Mouse (Mus musculus) kidney, postnatal 0 days (tissue): ENCODE results near the gene Camk1d. TPM values are rescaled to one million over a fixed set of nuclear protein-coding genes. Genes with fewer than 3 reads are reported as not detected.

Source experiments
- ATAC-seq: fragments of 200-750 bp; cut with Nextera tagmentation; replicated peaks from 2 replicates; pipeline ENCODE4 v1.8.0; 2017; ENCODE audit warnings: low read depth, moderate number of reproducible peaks, moderate TSS enrichment, moderate library complexity; ENCODE audit not compliant: low FRiP score
- DNase-seq: peaks from one replicate; pipeline ENCODE4 v3.0.0-alpha.2; 2016; ENCODE audit warnings: low spot score
- H3K27ac ChIP-seq: fragments of 300-500 bp; sonication (generic); 2 replicates; pipeline ENCODE4 v1.5.1; 2014; ENCODE audit warnings: mild to moderate bottlenecking
- H3K27me3 ChIP-seq: fragments of 300-500 bp; sonication (generic); 2 replicates; pipeline ENCODE4 v1.6.1; 2014; ENCODE audit warnings: low read length, mixed read lengths; ENCODE audit not compliant: insufficient read depth
- H3K36me3 ChIP-seq: fragments of 300-500 bp; sonication (generic); 2 replicates; pipeline ENCODE4 v1.6.1; 2014; ENCODE audit warnings: low read length, mixed read lengths; ENCODE audit not compliant: insufficient read depth
- H3K4me1 ChIP-seq: fragments of 300-500 bp; sonication (generic); replicated peaks from 2 replicates; pipeline ENCODE4 v1.6.1; 2014; ENCODE audit warnings: antibody characterized with exemption, low read length, mixed read lengths; ENCODE audit not compliant: insufficient read depth
- H3K4me2 ChIP-seq: fragments of 300-500 bp; sonication (generic); 2 replicates; pipeline ENCODE4 v1.6.1; 2014; ENCODE audit warnings: mild to moderate bottlenecking, low read length, moderate library complexity, mixed read lengths
- H3K4me3 ChIP-seq: fragments of 300-500 bp; sonication (generic); replicated peaks from 2 replicates; pipeline ENCODE4 v1.5.1; 2014; ENCODE audit warnings: low read depth, low read length
- H3K9ac ChIP-seq: fragments of 300-500 bp; sonication (generic); 2 replicates; pipeline ENCODE4 v1.6.1; 2014; ENCODE audit warnings: low read depth, low read length
- H3K9me3 ChIP-seq: fragments of 300-500 bp; sonication (generic); replicated peaks from 2 replicates; pipeline ENCODE4 v1.6.1; 2016; ENCODE audit warnings: low read length, inconsistent platforms, mixed read lengths
- CTCF ChIP-seq: IDR thresholded peaks from 2 replicates; pipeline ENCODE4 v1.5.1; 2016; ENCODE audit warnings: antibody characterized with exemption, low read depth, mild to moderate bottlenecking, moderate library complexity
- WGBS: fragments of 180-500 bp; shearing (Covaris S2); extraction: QIAGEN DNeasy Blood & Tissue Kit; methylation state at CpG from one replicate; pipeline ENCODE4 v1.1.7; 2014; 5-methylcytosine and 5-hydroxymethylcytosine counted together
- polyA plus RNA-seq: library from polyadenylated mRNA; unstranded; fragments of >200 nt; fragmentation: Nextera tagmentation; extraction: Ambion mirVana; gene quantifications from 2 replicates; pipeline ENCODE4 v1.2.1, GENCODE M21; 2015

Gene Camk1d
- polyA plus RNA-seq, 1 experiment from 2014 or later = 1.5 TPM

DNA sequence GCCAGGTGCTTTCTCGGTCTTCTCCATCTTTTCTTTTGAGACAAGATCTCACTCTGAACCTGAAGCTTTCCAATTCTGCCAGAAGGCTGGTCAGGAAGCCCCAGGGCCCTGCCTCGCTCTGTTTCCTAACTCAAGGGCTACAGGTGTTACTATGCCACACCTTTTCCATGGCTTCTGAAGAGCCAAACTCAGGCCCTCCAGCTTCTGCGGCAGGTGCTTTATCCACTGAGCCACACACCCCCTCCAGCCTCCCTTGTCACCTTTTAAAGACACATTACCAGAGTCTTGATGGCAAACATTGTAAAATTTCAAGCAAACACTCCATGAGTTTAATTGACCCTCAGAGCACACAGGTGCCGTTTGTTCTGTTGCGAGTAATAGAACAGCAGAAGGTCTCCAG is 17.7 kb upstream of the Camk1d start:
- Histone ChIP-seq H3K9me3 (no peaks in the 10 kb centered on the region), H3K4me1 (no peaks in the 10 kb centered on the region), H3K4me2 (no peak overlapping the region), H3K27me3 (no peaks in the 10 kb centered on the region), H3K4me3 (no peak overlapping the region), H3K27ac (no peak overlapping the region), H3K9ac (no peak overlapping the region), H3K36me3 (no peaks in the 10 kb centered on the region)
- TF ChIP-seq CTCF = no peak
- 85% methylated on average over 5 of the region's 5 CpGs for WGBS
- DNase-seq (no peak), ATAC-seq (no peak)

DNA sequence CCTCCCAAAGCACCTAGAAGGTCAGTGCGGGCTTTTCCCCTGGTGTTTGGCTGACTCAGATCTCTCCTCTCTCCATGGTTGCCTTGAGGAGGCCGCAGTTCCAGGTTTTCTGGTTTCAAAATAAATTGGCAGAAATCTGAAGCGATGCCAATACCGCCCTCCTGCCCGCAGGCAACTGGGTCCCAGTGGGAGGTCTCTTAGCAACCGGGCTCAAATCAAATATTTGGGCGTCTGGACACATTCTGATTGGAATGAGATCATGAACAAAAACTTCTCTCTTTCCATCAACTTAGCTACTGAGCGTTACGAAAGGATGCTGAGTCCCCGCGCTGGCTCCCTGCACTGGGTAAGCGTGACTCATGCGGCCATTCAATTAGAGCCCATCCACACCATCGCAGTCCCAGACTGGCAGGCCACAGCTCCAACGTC is 16.1 kb upstream of the Camk1d start:
- no peak overlapping the region for H3K4me2 ChIP-seq
- ATAC-seq = no peak
- no peak overlapping the region for H3K4me3 ChIP-seq
- no peaks in the 10 kb centered on the region for H3K9me3 ChIP-seq
- no peak for TF ChIP-seq CTCF
- no peaks in the 10 kb centered on the region for H3K36me3 ChIP-seq
- no peaks in the 10 kb centered on the region for H3K27me3 ChIP-seq
- H3K27ac ChIP-seq = no peak overlapping the region
- DNase-seq = no peak
- no peaks in the 10 kb centered on the region for H3K4me1 ChIP-seq
- H3K9ac ChIP-seq = no peak overlapping the region
- 76% methylated on average over 15 of the region's 15 CpGs for WGBS

DNA sequence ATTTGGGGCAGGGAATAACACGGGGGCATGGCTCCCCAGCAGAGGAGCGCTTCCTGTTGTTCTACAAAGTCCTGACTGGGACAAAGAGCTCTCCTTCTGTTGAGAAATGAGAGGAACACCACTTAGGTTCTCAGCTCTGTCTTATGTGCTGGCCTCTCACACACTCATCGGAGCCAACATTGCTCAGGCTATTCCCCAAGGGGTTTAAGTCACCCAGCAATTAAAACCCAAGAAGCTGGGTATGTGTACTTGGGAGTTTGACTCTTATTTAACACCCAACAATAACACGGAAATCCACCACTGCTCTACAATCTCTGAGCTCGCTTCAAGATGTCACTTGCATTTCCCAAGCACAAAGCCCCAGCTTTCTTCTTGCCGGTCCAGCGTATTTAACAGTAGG is 15.6 kb upstream of the Camk1d start:
- TF ChIP-seq CTCF = no peak
- Histone ChIP-seq H3K27ac (no peak overlapping the region), H3K4me2 (no peak overlapping the region)

DNA sequence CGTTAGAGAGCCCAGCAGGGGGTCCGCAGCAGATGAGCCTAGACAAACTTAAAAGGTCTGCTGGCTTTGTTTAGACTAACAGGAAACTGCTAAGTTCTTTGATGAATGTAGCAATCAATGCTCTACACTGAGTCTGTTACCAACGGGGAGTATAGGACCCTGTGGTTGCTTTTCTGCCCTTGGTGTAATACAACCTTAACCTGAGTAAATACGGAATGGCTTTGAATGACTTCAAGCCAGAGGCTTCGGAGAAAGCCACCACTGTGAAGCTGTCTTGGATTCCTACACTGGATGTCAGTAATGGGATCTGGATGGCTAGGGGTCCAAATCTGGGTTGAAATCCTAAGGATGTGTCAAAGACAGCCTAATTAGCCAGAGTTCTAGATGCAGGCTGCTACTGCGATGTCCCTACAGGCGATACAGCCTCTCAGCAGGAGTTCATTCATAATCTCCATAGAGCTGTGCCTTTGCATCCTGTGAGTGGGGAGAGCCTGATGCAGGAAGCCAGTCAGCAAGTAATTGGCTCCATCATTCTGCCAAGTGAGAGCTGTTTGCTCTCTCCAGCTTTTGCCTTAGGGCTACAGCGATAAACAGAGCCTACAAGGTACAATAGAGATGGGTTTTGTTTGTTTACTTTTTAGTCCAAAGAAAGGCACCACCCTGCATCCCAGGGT is 10.8 kb upstream of the Camk1d start:
- no peak overlapping the region for H3K4me3 ChIP-seq
- no peaks in the 10 kb centered on the region for H3K36me3 ChIP-seq
- H3K9ac ChIP-seq = no peak overlapping the region
- ATAC-seq = no peak
- H3K27me3 ChIP-seq = no peaks in the 10 kb centered on the region
- 21% methylated on average over 8 of the region's 8 CpGs for WGBS
- no peak for DNase-seq
- no peak overlapping the region for H3K4me2 ChIP-seq
- H3K4me1 ChIP-seq = no peaks in the 10 kb centered on the region
- no peak for TF ChIP-seq CTCF
- no peaks in the 10 kb centered on the region for H3K9me3 ChIP-seq
- H3K27ac ChIP-seq = no peak overlapping the region

More for the DNA sequence above, 15.6 kb upstream of the Camk1d start:
- DNase-seq (no peak), ATAC-seq (no peak)
- Histone ChIP-seq H3K9me3 (no peaks in the 10 kb centered on the region), H3K4me3 (no peak overlapping the region), H3K27me3 (no peaks in the 10 kb centered on the region), H3K9ac (no peak overlapping the region), H3K4me1 (no peaks in the 10 kb centered on the region), H3K36me3 (no peaks in the 10 kb centered on the region)
- 74% methylated on average over 7 of the region's 7 CpGs for WGBS

DNA sequence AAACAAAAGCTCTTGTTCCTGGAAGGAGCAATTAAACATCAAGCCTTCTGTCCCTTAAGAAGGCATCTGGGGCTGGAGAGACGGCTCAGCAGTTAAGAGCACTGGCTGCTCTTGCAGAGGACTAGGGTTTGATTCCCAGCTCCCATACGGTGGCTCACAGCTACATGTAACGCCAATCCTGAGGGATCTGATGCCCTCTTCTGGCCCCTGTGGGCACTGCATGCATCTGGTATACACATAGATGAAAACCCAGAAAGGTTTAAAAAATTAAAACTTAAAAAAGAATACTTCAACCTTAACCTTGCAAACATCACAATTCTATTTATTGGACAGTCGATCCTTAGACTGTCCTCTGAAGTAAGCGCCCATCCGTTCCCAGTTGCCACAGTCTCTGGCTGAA is 3.4 kb upstream of the Camk1d start:
- peak; percentile 26; the same call in 1 of the 2 replicates for TF ChIP-seq CTCF
- DNase-seq (no peak), ATAC-seq (no peak)
- Histone ChIP-seq H3K27me3 (0 out of 2 replicates have a peak, but pooled peaks cover 8% of the 10 kb centered on the region), H3K36me3 (no peaks in the 10 kb centered on the region), H3K4me3 (no peak overlapping the region), H3K4me1 (peaks cover 2% of the 10 kb centered on the region; the same call in 1 of the 2 replicates), H3K27ac (no peak overlapping the region), H3K9ac (no peak overlapping the region), H3K9me3 (no peaks in the 10 kb centered on the region), H3K4me2 (no peak overlapping the region)
- 90% methylated on average over 6 of the region's 6 CpGs for WGBS

DNA sequence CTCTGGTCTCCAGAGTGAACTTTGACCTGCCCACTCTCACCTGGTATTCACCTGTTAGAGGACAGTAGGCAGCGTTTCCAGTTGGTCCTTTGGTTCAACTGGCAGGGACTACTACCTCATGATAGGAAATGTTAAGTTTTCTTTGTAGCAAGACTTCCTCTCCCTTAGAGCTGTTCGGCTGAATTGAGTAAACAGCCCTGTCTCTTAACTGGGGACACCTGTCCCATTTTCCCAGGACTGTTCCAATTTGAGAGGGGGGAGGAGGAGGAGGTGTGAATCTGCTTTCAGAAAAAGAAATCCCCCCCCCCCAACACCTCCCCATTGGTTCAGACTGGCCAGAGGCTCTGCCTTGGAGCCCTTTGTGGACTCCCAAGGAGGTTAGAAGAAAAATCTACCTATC is 1.2 kb upstream of the Camk1d start:
- ATAC-seq (no peak), DNase-seq (no peak)
- Histone ChIP-seq H3K9me3 (no peaks in the 10 kb centered on the region), H3K36me3 (no peaks in the 10 kb centered on the region), H3K27me3 (0 out of 2 replicates have a peak, but pooled peaks cover 13% of the 10 kb centered on the region), H3K4me2 (no peak overlapping the region), H3K27ac (no peak overlapping the region), H3K4me3 (no peak overlapping the region), H3K9ac (no peak overlapping the region), H3K4me1 (peaks cover 2% of the 10 kb centered on the region; the same call in 1 of the 2 replicates)
- 43% methylated on average over 2 of the region's 2 CpGs for WGBS
- TF ChIP-seq CTCF = no peak
